Mouse (Mus musculus) limb, embryonic 13.5 days (tissue): ENCODE measurements around the gene Umad1. TPM values are rescaled to one million over a fixed set of nuclear protein-coding genes. Genes with fewer than 3 reads are reported as not detected.

Source experiments
- ATAC-seq: fragments of 200-750 bp; cut with Nextera tagmentation; 2 replicates; pipeline ENCODE4 v1.8.0; 2017; ENCODE audit warnings: low read depth, moderate number of reproducible peaks, moderate TSS enrichment; ENCODE audit not compliant: low FRiP score
- H3K27ac ChIP-seq: fragments of 300-500 bp; sonication (generic); 2 replicates; pipeline ENCODE4 v1.5.1; 2015; ENCODE audit warnings: inconsistent platforms, mild to moderate bottlenecking, moderate library complexity
- H3K27me3 ChIP-seq: fragments of 300-500 bp; sonication (generic); 2 replicates; pipeline ENCODE4 v1.6.1; 2015; ENCODE audit warnings: mild to moderate bottlenecking, inconsistent platforms
- H3K36me3 ChIP-seq: fragments of 300-500 bp; sonication (generic); 2 replicates; pipeline ENCODE4 v1.6.1; 2015; ENCODE audit warnings: inconsistent platforms, mild to moderate bottlenecking, moderate library complexity
- H3K4me1 ChIP-seq: fragments of 300-500 bp; sonication (generic); 2 replicates; pipeline ENCODE4 v1.6.1; 2015; ENCODE audit warnings: inconsistent platforms
- H3K4me2 ChIP-seq: fragments of 300-500 bp; sonication (generic); replicated peaks from 2 replicates; pipeline ENCODE4 v1.6.1; 2015; ENCODE audit warnings: inconsistent platforms, mild to moderate bottlenecking, moderate library complexity
- H3K4me3 ChIP-seq: fragments of 300-500 bp; sonication (generic); 2 replicates; pipeline ENCODE4 v1.5.1; 2015; ENCODE audit warnings: moderate library complexity, mild to moderate bottlenecking, inconsistent platforms
- H3K9ac ChIP-seq: fragments of 300-500 bp; sonication (generic); 2 replicates; pipeline ENCODE4 v1.6.1; 2015; ENCODE audit warnings: mild to moderate bottlenecking, inconsistent platforms
- H3K9me3 ChIP-seq: fragments of 300-500 bp; sonication (generic); 2 replicates; pipeline ENCODE4 v1.6.1; 2016; ENCODE audit warnings: inconsistent platforms
- WGBS: fragments of 180-500 bp; shearing (Covaris S2); methylation state at CpG from one replicate; pipeline ENCODE4 v1.1.7; 2015; 5-methylcytosine and 5-hydroxymethylcytosine counted together
- polyA plus RNA-seq: library from polyadenylated mRNA; unstranded; fragments of >200 nt; fragmentation: Nextera tagmentation; extraction: Ambion mirVana; gene quantifications from 2 replicates; pipeline ENCODE4 v1.2.1, GENCODE M21; 2015

The Umad1 gene
- polyA plus RNA-seq, 1 experiment from 2014 or later, result 16.9 TPM

DNA sequence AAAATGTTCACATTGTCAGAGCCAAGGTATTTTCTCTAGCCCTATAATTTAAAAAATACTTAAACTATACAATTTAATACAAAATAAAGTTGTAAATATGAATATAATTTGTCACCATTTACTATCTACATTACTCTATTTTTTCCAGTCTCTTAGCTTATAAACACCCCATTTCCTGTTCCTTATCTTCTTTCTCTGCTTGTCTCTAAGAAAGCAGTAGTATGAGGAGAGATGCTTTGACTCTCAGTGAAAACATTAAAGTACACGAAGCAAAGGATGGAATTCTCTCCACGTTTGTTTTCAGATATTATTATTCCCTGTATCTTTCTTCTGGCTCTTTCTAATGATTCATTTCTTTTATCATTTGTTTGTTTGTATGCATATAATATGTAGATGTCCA lies 99.1 kb downstream of the Umad1 start:
- Histone ChIP-seq H3K36me3 (no peaks in the 10 kb centered on the region), H3K27ac (no peak overlapping the region), H3K27me3 (no peaks in the 10 kb centered on the region), H3K4me1 (peaks cover 19% of the 10 kb centered on the region), H3K4me2 (no peak overlapping the region), H3K4me3 (no peak overlapping the region), H3K9me3 (no peaks in the 10 kb centered on the region), H3K9ac (no peak overlapping the region)
- ATAC-seq, result no peak
- WGBS, result 81% methylated on average over 2 of the region's 2 CpGs

DNA sequence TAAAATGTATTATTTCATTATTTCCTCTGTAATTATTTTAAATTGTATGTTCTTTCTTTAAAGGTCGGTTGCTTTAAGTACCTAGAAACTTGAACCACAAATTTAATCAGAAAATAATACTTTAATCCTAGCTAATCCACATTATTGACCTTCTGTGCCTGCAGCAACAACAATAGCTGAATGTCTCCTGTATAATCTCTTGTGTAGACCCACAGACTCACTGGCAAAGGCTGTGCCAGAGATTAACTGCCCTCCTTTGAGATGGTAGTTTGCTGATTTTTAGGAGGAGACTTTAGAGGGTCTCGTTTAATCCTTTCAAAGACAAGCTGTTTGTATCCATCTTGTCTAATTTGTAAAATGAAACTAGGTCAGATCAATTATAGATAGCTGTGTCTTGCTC lies 99.7 kb downstream of the Umad1 start:
- H3K9me3 ChIP-seq, result no peaks in the 10 kb centered on the region
- 67% methylated on average over 2 of the region's 2 CpGs for WGBS
- H3K27me3 ChIP-seq, result no peaks in the 10 kb centered on the region
- H3K4me3 ChIP-seq, result no peak overlapping the region
- no peak for ATAC-seq
- no peaks in the 10 kb centered on the region for H3K36me3 ChIP-seq
- H3K27ac ChIP-seq, result no peak overlapping the region
- no peak overlapping the region for H3K4me2 ChIP-seq
- peaks cover 13% of the 10 kb centered on the region for H3K4me1 ChIP-seq
- no peak overlapping the region for H3K9ac ChIP-seq

DNA sequence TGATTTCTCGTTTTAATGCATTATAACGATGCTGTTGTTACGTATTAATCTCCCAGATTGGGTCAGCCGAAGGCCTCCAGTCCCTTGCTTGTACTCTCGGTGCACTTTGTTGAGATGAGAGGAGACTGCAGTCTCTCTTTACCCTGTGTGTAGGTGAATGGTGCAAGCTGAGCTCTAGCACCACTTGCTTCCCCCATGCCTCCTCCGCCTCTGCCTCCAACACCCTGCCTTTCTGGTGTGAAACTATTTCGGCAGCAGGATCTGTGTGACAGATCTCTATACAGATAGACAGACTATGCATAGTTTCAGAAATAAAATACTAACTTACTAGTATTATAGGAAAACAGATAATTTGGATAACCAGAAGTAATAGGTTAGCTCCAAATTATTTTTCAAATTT lies 101.7 kb downstream of the Umad1 start:
- no peak for ATAC-seq
- 83% methylated on average over 7 of the region's 7 CpGs for WGBS
- Histone ChIP-seq H3K27me3 (no peaks in the 10 kb centered on the region), H3K4me1 (no peaks in the 10 kb centered on the region), H3K4me3 (no peak overlapping the region), H3K4me2 (no peak overlapping the region), H3K9me3 (no peaks in the 10 kb centered on the region), H3K27ac (no peak overlapping the region), H3K9ac (no peak overlapping the region), H3K36me3 (peaks cover 4% of the 10 kb centered on the region; the same call in 1 of the 2 replicates)

DNA sequence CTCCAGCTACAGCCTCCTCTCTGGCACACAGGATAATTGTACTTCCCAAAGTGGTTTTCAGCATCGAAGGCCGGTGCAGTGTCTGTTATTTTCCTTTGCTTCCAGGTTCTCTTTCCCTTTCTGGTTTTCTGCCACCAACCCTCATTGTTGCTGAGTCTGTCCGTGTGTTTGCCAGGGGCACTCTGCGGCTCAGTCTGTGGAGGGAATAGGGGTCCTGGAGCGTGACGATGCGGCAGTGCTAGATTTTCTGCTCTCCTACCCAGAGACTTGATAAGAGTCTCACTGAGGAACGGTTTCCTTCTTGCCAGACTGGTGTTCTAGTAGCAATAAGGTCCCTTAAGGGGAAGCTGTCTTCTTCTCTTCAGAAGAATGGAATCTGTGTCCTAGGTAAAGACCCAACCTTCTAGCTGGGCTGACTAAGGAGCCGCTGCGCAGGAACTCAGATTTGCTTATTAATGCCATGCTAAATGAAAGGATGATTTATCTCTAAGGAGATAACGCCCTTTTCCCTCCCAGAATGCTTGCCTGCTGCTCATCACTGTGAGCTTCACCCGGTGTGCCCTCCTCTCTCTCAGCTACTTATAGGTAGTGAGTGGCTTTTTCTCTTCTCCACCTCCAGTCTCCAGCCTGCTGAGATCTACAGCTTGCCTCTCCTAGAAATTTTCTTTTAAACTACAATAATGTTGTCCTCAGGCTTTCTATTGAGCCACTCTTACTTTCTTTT lies 105.1 kb downstream of the Umad1 start:
- no peaks in the 10 kb centered on the region for H3K4me1 ChIP-seq
- ATAC-seq, result no peak
- H3K27ac ChIP-seq, result no peak overlapping the region
- no peak overlapping the region for H3K9ac ChIP-seq
- H3K36me3 ChIP-seq, result peaks cover 4% of the 10 kb centered on the region; the same call in 1 of the 2 replicates
- H3K9me3 ChIP-seq, result no peaks in the 10 kb centered on the region; the same call in 1 of the 2 replicates
- H3K4me2 ChIP-seq, result no peak overlapping the region
- no peak overlapping the region for H3K4me3 ChIP-seq
- 83% methylated on average over 12 of the region's 12 CpGs for WGBS
- no peaks in the 10 kb centered on the region for H3K27me3 ChIP-seq

DNA sequence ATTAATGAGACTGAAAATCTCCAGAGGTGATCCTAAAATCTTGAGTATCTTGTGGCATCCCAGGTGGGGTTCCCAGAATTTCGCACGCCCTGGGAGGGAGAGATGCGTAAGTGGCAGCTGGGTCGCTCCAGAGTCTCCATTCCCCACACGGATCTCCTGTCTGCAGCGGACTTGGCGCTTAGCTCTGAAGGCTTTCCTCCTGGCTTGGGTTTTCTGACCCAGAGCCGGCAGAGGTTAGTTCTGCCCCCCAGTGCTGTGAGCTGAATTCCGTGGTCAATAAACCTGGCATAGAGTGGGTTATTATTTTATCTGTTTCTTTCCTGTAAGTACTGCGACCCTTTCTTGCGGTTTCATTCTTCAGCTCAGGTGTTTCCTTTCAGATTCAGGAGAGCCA lies 105.7 kb downstream of the Umad1 start:
- Histone ChIP-seq H3K4me3 (no peak overlapping the region), H3K4me1 (no peaks in the 10 kb centered on the region), H3K4me2 (no peak overlapping the region), H3K9me3 (no peaks in the 10 kb centered on the region; the same call in 1 of the 2 replicates), H3K36me3 (peaks cover 4% of the 10 kb centered on the region; the same call in 1 of the 2 replicates), H3K27ac (no peak overlapping the region), H3K27me3 (no peaks in the 10 kb centered on the region), H3K9ac (no peak overlapping the region)
- ATAC-seq, result no peak
- 88% methylated on average over 11 of the region's 11 CpGs for WGBS

DNA sequence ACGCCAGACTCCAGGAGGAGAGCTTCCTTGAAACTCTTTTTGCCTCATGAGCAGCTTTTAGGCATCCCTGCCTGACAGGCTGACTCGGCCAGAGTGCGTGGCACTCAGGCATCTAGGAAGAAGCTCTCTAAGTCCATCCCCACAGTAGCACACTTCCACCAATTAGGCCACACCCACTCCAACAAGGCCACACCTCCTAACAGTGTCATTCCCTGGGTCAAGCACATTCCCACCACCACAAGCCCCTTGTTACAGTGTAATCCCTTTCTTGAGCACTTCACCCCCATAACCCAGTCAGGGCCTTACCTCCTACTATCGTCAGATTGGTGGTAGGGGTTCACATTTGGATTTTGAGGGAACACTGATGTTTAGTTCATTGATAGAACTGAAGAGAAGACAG lies 108.6 kb downstream of the Umad1 start:
- Histone ChIP-seq H3K36me3 (peaks cover 4% of the 10 kb centered on the region; the same call in 1 of the 2 replicates), H3K27me3 (no peaks in the 10 kb centered on the region), H3K4me1 (no peaks in the 10 kb centered on the region), H3K27ac (no peak overlapping the region), H3K9me3 (no peaks in the 10 kb centered on the region; the same call in 1 of the 2 replicates), H3K4me3 (no peak overlapping the region), H3K9ac (no peak overlapping the region), H3K4me2 (no peak overlapping the region)
- WGBS, result 93% methylated on average over 4 of the region's 4 CpGs
- ATAC-seq, result no peak

DNA sequence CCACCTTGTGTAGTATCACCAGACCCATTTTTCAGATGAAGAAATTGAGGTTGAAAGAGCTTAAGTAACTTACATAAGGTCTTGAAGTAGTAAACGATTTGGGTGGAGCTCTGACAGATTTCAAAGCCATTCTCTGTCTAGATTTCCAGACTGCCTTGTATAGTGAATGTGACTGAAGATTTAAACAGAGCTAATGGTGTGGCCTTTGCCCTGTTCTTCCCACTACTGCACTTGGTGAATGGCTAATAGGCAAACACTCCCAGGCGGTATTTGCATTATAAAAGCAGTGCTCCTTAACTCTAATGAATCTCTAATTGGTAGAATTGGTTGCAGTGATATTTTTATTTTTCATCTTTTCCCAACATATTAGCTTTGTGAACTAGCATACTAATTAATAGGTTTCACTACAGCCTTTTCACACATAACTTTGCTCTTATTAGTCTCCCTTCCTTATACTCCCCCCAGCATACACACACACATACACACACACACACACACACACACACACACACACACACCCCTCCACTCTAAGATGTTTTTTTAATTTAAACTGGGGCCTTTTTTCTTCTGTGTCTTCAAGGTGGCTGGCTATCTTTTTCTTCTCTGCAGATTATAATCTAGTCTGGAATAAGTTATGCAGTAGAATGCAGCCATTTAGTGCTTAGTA lies 109.2 kb downstream of the Umad1 start:
- H3K36me3 ChIP-seq, result peaks cover 4% of the 10 kb centered on the region; the same call in 1 of the 2 replicates
- H3K9me3 ChIP-seq, result no peaks in the 10 kb centered on the region; the same call in 1 of the 2 replicates
- no peak overlapping the region for H3K27ac ChIP-seq
- H3K4me2 ChIP-seq, result no peak overlapping the region
- no peaks in the 10 kb centered on the region for H3K27me3 ChIP-seq
- H3K4me1 ChIP-seq, result no peaks in the 10 kb centered on the region
- 67% methylated on average over 2 of the region's 2 CpGs for WGBS
- no peak for ATAC-seq
- H3K4me3 ChIP-seq, result no peak overlapping the region
- no peak overlapping the region for H3K9ac ChIP-seq

DNA sequence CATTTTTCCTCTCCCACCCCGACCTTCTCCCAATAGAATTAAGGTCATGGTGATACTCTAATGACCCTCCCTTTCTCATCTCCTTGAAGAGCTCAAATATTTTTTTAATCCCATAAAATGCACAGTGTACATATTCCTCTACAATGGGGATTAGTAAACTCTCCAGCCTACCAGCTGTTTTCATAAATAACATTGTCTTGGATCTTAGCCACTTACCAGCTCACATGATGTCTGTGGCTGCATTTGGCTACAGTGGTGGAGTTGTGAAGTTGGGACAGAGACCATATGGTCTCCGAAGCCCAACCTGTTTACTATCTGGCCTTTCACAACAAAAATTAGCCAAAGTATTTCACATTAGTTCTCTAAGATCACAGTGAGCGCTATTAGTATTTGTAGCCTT lies 111.5 kb downstream of the Umad1 start:
- no peak overlapping the region for H3K4me3 ChIP-seq

DNA sequence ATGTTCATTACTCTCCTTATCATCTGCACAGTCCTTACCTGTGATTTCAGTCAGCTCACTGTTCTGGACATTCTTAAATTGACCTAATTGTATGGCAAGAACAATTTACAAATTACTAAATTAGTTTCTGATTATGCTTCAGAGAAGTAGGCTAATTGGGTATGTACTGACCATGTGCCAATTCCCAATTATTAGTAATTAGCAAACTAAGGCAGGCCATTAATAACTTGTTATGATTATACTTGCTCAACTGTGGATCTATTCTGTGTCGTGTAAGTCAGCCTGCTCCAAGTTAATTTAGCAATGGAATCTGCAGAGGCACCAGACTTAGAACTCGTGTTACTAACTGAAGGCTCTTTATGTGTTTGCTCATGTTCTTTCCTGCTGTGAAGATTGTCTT lies 114.0 kb downstream of the Umad1 start:
- H3K9ac ChIP-seq, result no peak overlapping the region
- H3K36me3 ChIP-seq, result no peaks in the 10 kb centered on the region; the same call in 1 of the 2 replicates
- no peaks in the 10 kb centered on the region for H3K9me3 ChIP-seq
- H3K4me2 ChIP-seq, result no peak overlapping the region
- 53% methylated on average over 2 of the region's 2 CpGs for WGBS
- no peaks in the 10 kb centered on the region for H3K4me1 ChIP-seq
- H3K4me3 ChIP-seq, result no peak overlapping the region
- no peak for ATAC-seq
- no peak overlapping the region for H3K27ac ChIP-seq
- no peaks in the 10 kb centered on the region for H3K27me3 ChIP-seq

More for the DNA sequence above, 111.5 kb downstream of the Umad1 start:
- Histone ChIP-seq H3K9ac (no peak overlapping the region), H3K4me1 (no peaks in the 10 kb centered on the region), H3K4me2 (no peak overlapping the region), H3K27me3 (no peaks in the 10 kb centered on the region), H3K9me3 (no peaks in the 10 kb centered on the region; the same call in 1 of the 2 replicates), H3K27ac (no peak overlapping the region), H3K36me3 (peaks cover under 1% of the 10 kb centered on the region; the same call in 1 of the 2 replicates)
- 74% methylated on average over 3 of the region's 3 CpGs for WGBS
- peak; percentile 64 for ATAC-seq

DNA sequence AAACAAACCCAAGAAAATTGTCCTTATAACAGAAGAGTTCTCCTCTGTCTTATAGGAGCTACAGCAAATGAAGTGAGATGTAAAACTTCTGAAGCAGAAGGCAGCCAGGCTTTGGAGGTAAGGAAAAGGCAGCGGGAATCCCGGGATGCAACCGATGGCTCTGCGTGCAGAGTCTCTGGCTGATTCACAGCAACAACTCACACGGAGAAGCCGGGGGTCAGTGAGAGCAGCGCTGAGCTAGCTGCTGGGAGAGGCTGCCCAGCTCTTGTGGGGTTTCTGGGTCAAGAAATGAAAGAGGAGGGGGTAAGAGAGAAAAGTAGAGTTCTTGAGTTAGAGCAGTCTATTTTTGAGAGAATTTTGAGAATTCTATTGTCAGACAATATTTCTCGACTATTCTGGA lies 114.8 kb downstream of the Umad1 start:
- no peak for ATAC-seq
- Histone ChIP-seq H3K4me3 (no peak overlapping the region), H3K4me2 (no peak overlapping the region), H3K9ac (no peak overlapping the region), H3K36me3 (no peaks in the 10 kb centered on the region; the same call in none of the 2 replicates), H3K9me3 (no peaks in the 10 kb centered on the region), H3K27me3 (no peaks in the 10 kb centered on the region), H3K4me1 (no peaks in the 10 kb centered on the region), H3K27ac (no peak overlapping the region)
- WGBS, result 62% methylated on average over 8 of the region's 8 CpGs

DNA sequence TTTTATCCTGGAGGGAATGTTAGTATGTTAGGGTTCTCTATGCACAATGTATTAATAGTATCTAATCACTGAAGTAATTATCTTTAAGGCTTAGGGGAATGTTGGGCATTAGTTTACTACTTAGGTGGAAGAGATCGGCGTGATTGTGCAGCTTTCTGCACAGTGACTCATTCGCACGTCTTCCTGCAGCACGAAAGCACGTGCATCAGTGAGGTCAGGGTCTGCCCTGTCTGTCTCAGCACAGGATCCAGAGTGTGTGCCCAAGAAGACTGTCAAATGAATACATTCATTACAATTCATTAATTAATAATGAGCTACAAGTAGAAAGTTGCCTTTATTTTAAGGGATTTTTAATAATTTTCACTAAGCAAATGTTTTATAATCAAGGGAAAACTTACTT lies 115.2 kb downstream of the Umad1 start:
- H3K27me3 ChIP-seq, result no peaks in the 10 kb centered on the region
- H3K4me2 ChIP-seq, result no peak overlapping the region
- ATAC-seq, result no peak
- H3K4me3 ChIP-seq, result no peak overlapping the region
- no peaks in the 10 kb centered on the region; the same call in none of the 2 replicates for H3K36me3 ChIP-seq
- WGBS, result 85% methylated on average over 6 of the region's 6 CpGs
- no peaks in the 10 kb centered on the region for H3K4me1 ChIP-seq
- no peaks in the 10 kb centered on the region for H3K9me3 ChIP-seq
- no peak overlapping the region for H3K27ac ChIP-seq
- H3K9ac ChIP-seq, result no peak overlapping the region

DNA sequence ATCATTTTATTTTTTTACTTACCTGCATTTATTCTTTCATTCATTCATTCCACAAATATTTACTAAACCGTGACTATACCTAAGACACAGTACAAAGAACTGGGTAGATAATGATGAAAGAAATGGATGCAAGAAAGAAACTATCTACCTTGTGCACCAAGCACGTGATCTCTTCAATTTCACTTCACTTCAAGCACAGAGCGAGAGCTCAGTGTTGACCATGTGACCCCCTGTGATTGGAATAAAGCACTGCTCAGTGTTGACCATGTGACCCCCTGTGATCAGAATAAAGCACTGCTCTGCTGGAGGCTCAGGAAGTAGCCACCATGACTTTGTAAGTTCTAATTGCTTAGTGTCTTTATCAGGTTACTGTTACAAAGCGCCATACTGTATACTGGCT lies 115.6 kb downstream of the Umad1 start:
- Histone ChIP-seq H3K4me2 (no peak overlapping the region), H3K27ac (no peak overlapping the region), H3K9me3 (no peaks in the 10 kb centered on the region), H3K4me1 (no peaks in the 10 kb centered on the region), H3K27me3 (no peaks in the 10 kb centered on the region), H3K4me3 (no peak overlapping the region), H3K36me3 (no peaks in the 10 kb centered on the region; the same call in none of the 2 replicates), H3K9ac (no peak overlapping the region)
- 88% methylated on average over 4 of the region's 4 CpGs for WGBS
- ATAC-seq, result no peak
